Mouse (Mus musculus) heart, embryonic 10.5 days (tissue): Measurements from ENCODE around the gene Nr3c2. TPM values are rescaled to one million over a fixed set of nuclear protein-coding genes. Genes with fewer than 3 reads are reported as not detected.

ENCODE experiments used
- DNase-seq: peaks from one replicate; pipeline ENCODE4 v3.0.0-alpha.2; 2017; ENCODE audit warnings: low spot score
- H3K27ac ChIP-seq: fragments of 300-500 bp; sonication (generic); 2 replicates; pipeline ENCODE4 v1.5.1; 2016; ENCODE audit warnings: mild to moderate bottlenecking
- H3K27me3 ChIP-seq: fragments of 300-500 bp; sonication (generic); 2 replicates; pipeline ENCODE4 v1.6.1; 2016; ENCODE audit warnings: mild to moderate bottlenecking; ENCODE audit not compliant: poor library complexity, insufficient read depth, severe bottlenecking
- H3K36me3 ChIP-seq: fragments of 300-500 bp; sonication (generic); 2 replicates; pipeline ENCODE4 v1.6.1; 2016; ENCODE audit warnings: mild to moderate bottlenecking, moderate library complexity
- H3K4me1 ChIP-seq: fragments of 300-500 bp; sonication (generic); 2 replicates; pipeline ENCODE4 v1.6.1; 2016; ENCODE audit warnings: mild to moderate bottlenecking
- H3K4me3 ChIP-seq: fragments of 300-500 bp; sonication (generic); 2 replicates; pipeline ENCODE4 v1.5.1; 2016; ENCODE audit warnings: mild to moderate bottlenecking, moderate library complexity
- H3K9me3 ChIP-seq: fragments of 300-500 bp; sonication (generic); 2 replicates; pipeline ENCODE4 v1.6.1; 2016; ENCODE audit warnings: mild to moderate bottlenecking, moderate library complexity
- whole genome bisulfite sequencing: fragments of 180-500 bp; shearing (Covaris S2); methylation state at CpG from one replicate; pipeline ENCODE4 v1.1.7; 2016; 5-methylcytosine and 5-hydroxymethylcytosine counted together
- polyA plus RNA-seq: library from polyadenylated mRNA; unstranded; fragments of >200 nt; fragmentation: Nextera tagmentation; extraction: Ambion mirVana; gene quantifications from 2 replicates; pipeline ENCODE4 v1.2.1, GENCODE M21; 2016

Nr3c2 gene
- polyA plus RNA-seq, 1 experiment from 2014 or later: 0.99 TPM

DNA sequence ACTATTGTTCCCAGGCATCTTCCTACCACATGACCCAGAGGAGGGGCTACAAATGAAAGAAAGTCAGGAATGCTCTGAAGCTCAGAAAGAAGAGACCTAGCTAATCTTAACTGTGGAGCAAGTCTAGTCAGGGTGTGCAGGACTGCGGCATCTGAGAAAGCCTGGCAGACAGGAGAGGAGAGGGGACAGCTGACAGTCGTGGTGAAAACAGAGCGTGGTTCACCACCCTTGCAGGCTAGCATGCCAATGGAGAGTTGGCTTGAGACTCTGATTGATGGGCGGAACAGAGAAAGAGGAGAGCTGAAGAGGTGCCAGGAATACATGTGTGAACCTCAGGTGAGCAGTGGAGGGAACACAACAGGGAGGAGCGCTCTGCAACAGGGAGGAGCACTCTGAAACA is 85.6 kb downstream of the Nr3c2 start:
- 69% methylated on average over 5 of the region's 5 CpGs for WGBS
- Histone ChIP-seq H3K9me3 (no peaks in the 10 kb centered on the region), H3K27me3 (no peaks in the 10 kb centered on the region), H3K4me3 (no peak overlapping the region), H3K36me3 (no peaks in the 10 kb centered on the region), H3K4me1 (peaks cover 4% of the 10 kb centered on the region; the same call in 1 of the 2 replicates), H3K27ac (no peak overlapping the region)
- no peak for DNase-seq

DNA sequence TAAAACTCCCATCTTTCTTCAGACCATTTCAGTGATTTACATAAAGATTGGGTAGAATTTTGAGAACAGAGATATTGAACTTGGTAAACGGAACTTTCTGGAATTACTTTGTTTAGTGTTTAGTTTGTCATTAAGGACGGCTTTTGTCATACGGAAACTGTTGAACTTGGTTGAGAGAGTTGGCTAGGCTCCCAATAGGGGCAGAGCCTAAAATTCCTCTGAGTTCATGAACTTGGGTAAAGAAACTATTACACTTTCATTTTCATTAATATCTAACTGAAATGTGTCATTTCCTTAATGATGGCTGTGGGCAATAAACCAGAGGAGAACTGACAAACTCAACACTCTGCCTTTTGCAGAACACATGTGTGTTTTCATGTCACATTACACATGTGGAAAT is 88.6 kb downstream of the Nr3c2 start:
- WGBS: 81% methylated on average over 3 of the region's 3 CpGs
- H3K27ac ChIP-seq: no peak overlapping the region
- H3K36me3 ChIP-seq: no peaks in the 10 kb centered on the region
- H3K9me3 ChIP-seq: no peaks in the 10 kb centered on the region
- no peak overlapping the region for H3K4me3 ChIP-seq
- no peaks in the 10 kb centered on the region for H3K27me3 ChIP-seq
- no peak for DNase-seq
- peaks cover 4% of the 10 kb centered on the region; the same call in 1 of the 2 replicates for H3K4me1 ChIP-seq

DNA sequence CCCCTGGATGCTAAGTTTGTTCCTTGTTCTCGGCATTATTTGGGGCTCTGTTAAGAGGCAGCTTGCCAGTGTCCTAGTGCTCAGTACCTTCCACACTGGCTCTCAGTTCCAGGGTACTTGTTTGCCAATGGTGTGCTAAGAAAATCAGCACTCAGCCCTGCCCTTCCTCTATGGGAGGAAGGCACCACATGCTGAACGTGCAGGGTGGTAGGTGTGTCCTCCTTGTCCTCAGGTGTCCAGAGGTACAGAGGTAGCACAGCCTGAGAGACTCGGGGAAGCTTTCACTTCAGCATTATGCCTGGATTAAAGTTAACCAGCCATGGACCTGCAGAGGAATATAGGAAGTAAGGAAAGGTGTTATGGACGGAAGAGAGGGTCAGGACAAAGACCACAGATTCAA is 99.0 kb downstream of the Nr3c2 start:
- Histone ChIP-seq H3K4me1 (no peaks in the 10 kb centered on the region), H3K4me3 (no peak overlapping the region), H3K36me3 (no peaks in the 10 kb centered on the region), H3K27me3 (no peaks in the 10 kb centered on the region), H3K9me3 (no peaks in the 10 kb centered on the region), H3K27ac (no peak overlapping the region)
- no peak for DNase-seq
- 74% methylated on average over 4 of the region's 4 CpGs for WGBS

DNA sequence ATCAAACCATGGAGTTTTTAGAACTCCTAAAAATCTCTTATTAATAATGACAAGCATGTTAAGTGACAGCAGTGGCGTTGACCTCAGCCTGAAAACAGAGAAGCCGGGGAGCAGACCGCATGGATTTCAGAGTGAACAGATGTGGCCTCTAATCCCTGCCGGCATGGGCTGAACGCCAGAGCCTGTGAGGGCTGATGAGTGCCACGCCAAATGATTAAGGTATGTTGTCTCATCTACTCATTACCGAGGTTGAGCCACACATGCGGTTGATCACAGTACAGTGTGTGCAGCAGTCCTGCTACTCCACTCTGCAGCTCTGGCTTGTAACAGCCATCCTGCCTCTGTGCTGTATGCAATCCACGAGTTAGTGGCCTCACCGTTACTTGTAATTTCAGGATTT is 110.2 kb downstream of the Nr3c2 start:
- Histone ChIP-seq H3K4me1 (no peaks in the 10 kb centered on the region), H3K27ac (no peak overlapping the region), H3K27me3 (no peaks in the 10 kb centered on the region), H3K9me3 (no peaks in the 10 kb centered on the region), H3K36me3 (no peaks in the 10 kb centered on the region), H3K4me3 (no peak overlapping the region)
- no peak for DNase-seq
- WGBS: 79% methylated on average over 10 of the region's 10 CpGs

DNA sequence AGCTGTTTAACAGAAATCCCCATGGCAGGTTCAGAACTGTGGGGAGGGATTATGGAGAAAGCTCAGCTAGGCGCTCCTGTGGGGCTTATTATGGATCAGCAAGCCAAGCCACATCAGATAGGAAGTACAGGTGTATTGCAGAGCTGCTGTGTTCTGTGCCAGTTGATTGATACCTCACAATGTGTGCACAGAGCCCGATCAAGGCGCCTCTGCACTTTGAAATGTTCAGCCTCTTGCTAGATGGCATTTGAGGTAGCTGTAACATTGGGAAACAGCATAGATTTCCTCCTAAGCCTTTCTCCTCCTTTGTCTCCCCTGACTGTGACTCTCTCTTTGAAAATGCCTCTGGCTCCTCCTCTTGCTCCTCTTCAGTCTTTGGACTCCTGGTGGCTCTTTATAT is 112.7 kb downstream of the Nr3c2 start:
- no peaks in the 10 kb centered on the region for H3K4me1 ChIP-seq
- H3K27me3 ChIP-seq: no peaks in the 10 kb centered on the region
- H3K9me3 ChIP-seq: no peaks in the 10 kb centered on the region
- DNase-seq: no peak
- no peak overlapping the region for H3K27ac ChIP-seq
- WGBS: 73% methylated on average over 3 of the region's 3 CpGs
- H3K4me3 ChIP-seq: no peak overlapping the region
- H3K36me3 ChIP-seq: no peaks in the 10 kb centered on the region

DNA sequence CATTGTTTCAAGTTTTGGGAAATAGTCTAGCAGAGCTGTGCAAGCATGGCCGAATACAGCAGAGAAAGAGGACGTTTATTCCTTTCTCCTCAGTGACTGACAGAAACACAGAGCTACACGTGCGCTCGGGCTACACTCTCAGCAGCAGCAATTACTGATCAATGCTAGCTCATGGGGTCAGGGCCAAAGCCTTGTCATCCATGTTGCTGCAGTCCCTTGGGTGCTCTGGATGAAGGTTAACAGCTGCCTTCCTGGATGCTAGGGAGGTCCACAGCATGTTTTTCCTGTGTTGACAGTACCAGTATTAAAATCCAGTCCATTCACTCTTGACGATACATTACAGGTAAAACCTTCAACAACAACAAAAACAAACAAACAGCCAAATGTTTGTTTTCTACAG is 113.4 kb downstream of the Nr3c2 start:
- H3K36me3 ChIP-seq: no peaks in the 10 kb centered on the region
- H3K9me3 ChIP-seq: no peaks in the 10 kb centered on the region
- no peak overlapping the region for H3K4me3 ChIP-seq
- no peak for DNase-seq
- no peaks in the 10 kb centered on the region for H3K27me3 ChIP-seq
- no peak overlapping the region for H3K27ac ChIP-seq
- 80% methylated on average over 6 of the region's 6 CpGs for WGBS
- no peaks in the 10 kb centered on the region for H3K4me1 ChIP-seq

DNA sequence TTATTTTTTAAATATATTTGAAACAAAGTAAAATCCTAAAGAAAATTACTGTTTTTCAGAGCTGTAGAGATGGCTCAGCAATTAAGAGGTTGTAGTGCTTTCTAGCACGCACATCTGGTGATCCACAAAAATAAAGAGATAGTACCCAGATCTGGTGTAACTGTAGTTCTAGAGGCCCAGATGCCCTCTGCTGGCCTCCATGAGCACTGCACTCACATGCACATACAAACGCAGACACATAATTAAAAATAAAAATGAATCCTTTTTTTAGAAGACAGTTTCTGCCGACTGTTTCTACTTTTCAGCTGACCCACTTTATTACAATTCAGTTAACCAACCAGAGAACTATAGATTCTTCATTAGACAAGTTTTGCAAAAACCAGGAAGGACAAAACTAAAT is 117.5 kb downstream of the Nr3c2 start:
- no peaks in the 10 kb centered on the region for H3K36me3 ChIP-seq
- H3K4me3 ChIP-seq: no peak overlapping the region
- WGBS: 90% methylated on average over 3 of the region's 3 CpGs
- H3K27ac ChIP-seq: no peak overlapping the region
- H3K27me3 ChIP-seq: no peaks in the 10 kb centered on the region
- DNase-seq: no peak
- H3K9me3 ChIP-seq: no peaks in the 10 kb centered on the region
- H3K4me1 ChIP-seq: no peaks in the 10 kb centered on the region

DNA sequence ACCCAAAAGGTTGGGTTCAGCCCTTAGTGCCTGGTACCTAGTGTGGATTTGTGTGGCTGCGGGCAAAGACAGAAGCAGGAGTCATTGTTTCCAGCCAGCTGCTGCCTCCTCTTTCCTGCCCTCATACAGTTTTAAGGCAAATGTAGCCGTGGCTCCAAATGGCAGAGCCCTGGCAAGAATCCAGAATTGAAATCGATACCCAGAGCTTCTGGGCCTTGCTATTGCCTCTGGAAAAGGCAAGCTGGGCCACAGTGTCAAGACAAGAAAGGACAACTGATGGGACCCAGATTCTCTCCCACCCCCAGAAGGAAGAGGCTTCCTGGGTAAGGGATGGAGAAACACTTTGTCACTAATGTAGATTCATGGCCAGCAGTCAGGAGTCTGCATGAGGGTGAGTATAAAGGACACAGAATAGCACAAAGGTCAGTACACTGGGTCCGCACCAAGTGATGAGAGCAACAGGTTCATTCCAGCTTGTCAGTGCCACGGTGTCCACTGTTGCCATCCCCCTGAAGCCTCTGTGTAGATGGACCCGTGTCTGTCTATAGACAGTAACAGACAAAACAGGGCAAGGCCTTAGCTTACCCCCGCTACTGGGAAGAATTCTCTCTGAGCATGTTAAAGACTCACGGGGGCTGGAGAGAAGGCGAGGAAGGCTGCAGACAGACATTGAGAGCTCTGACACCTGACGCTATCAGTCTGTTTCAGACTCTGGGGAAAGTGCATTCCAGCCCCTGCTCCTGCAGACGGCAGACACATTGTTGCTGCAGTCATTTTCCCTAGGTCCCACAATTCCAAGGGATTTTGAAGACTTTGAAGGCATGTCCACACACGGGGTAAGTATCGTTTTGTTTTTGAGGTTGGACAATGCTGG is 124.8 kb downstream of the Nr3c2 start:
- Histone ChIP-seq H3K4me3 (no peak overlapping the region), H3K9me3 (no peaks in the 10 kb centered on the region), H3K36me3 (no peaks in the 10 kb centered on the region), H3K27ac (no peak overlapping the region), H3K4me1 (peaks cover 4% of the 10 kb centered on the region; the same call in 1 of the 2 replicates), H3K27me3 (no peaks in the 10 kb centered on the region)
- WGBS: 61% methylated on average over 13 of the region's 13 CpGs
- no peak for DNase-seq

DNA sequence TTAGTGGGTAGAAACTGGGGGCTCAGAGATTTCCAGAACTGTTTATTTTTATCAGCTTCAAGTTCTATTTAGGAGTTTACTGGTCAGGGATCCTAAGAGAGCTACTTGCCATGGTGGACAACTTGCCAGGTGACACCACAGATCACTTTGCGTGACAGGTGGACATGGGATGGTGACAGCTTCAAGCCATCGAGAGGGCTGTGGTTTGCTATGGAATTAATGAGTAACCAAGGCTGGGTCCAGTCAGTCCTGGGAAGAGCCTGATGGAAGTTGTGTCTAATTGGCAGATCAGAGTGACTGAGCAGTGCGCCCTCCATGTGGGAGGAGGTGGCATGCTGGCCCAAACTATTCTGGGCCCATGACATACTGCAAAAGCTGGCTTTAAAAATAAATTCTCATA is 132.0 kb downstream of the Nr3c2 start:
- Histone ChIP-seq H3K4me3 (no peak overlapping the region), H3K9me3 (no peaks in the 10 kb centered on the region), H3K27ac (no peak overlapping the region), H3K36me3 (no peaks in the 10 kb centered on the region), H3K27me3 (no peaks in the 10 kb centered on the region), H3K4me1 (no peaks in the 10 kb centered on the region)
- WGBS: 87% methylated on average over 3 of the region's 3 CpGs
- no peak for DNase-seq

DNA sequence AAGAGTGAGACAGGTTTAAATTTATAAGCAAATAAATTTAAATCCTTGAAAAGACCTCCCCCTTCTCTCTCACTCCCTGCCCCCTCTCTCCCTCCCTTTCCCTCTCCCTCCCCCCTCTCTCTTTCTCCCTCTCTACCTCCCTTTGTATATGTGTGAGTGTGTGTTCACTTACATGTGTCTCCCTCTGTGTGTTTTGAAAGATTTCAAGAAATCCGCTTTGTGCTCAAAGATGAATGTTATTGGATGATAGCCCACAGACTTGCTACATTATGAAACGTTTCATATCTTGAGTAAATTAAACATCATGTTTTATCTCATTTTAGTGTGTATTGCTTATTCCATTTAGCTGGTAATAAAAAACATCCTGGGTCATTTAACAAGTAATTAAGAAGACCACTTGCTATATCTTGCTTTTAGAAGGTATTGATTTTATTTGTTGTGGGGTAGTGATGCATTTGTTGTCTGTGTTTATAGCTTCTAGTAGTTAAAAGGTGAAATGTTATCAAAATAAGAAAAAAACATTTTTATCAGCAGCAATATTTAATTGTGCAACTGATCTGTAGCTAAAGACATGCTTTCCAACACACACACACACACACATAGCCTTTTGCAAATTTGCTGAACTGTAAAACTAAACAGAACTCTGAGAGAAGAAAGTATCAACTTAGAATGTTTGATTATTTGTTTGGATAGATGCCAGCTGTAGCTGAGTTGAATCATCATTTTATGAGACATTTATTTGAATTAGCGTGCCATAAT is 134.6 kb downstream of the Nr3c2 start:
- H3K27ac ChIP-seq: no peak overlapping the region
- no peak for DNase-seq
- H3K9me3 ChIP-seq: no peaks in the 10 kb centered on the region
- no peak overlapping the region for H3K4me3 ChIP-seq
- H3K27me3 ChIP-seq: no peaks in the 10 kb centered on the region
- 79% methylated on average over 3 of the region's 3 CpGs for WGBS
- H3K36me3 ChIP-seq: no peaks in the 10 kb centered on the region
- no peaks in the 10 kb centered on the region for H3K4me1 ChIP-seq

DNA sequence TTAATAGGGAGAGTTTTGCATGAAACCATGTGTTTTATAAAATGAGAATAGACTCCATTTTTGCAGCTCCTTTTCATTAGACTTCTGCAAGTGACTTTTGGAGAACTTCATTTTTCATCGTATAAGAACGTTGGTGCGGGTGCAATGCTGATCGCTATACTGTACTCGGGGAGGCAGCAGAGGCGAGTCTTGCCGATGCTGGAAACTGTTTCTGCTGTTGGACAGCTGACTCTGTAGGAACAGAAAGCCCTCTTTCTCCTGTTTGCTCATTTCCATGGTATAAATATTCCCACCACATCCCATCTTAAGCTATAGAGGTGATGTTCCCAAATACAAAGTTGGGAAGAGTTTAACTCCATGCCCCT is 135.2 kb downstream of the Nr3c2 start:
- WGBS: 89% methylated on average over 7 of the region's 7 CpGs
- DNase-seq: no peak
- Histone ChIP-seq H3K9me3 (no peaks in the 10 kb centered on the region), H3K4me1 (no peaks in the 10 kb centered on the region), H3K36me3 (no peaks in the 10 kb centered on the region), H3K27ac (no peak overlapping the region), H3K4me3 (no peak overlapping the region), H3K27me3 (no peaks in the 10 kb centered on the region)

DNA sequence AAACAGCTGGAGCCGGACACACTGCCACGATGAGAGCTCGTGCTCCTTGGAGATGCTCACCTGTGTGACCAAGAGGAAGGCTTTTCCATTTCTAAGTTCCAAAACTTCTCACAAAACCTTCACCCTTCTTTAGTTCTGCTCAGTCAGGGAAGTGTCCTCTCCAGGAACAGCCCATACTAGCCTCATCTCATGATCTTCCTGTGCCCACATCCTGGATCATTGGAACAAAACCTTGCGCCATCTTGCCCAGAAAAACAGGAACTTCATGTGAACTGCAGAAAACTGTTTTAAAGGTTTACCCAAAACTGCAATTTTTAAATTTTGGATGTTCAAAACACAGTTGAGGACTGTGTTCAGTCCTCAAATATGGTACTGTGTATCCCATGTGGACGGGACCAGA is 142.0 kb downstream of the Nr3c2 start:
- no peaks in the 10 kb centered on the region for H3K27me3 ChIP-seq
- 85% methylated on average over 5 of the region's 5 CpGs for WGBS
- H3K36me3 ChIP-seq: no peaks in the 10 kb centered on the region
- no peak for DNase-seq
- no peaks in the 10 kb centered on the region for H3K4me1 ChIP-seq
- H3K4me3 ChIP-seq: no peak overlapping the region
- H3K9me3 ChIP-seq: no peaks in the 10 kb centered on the region
- no peak overlapping the region for H3K27ac ChIP-seq

DNA sequence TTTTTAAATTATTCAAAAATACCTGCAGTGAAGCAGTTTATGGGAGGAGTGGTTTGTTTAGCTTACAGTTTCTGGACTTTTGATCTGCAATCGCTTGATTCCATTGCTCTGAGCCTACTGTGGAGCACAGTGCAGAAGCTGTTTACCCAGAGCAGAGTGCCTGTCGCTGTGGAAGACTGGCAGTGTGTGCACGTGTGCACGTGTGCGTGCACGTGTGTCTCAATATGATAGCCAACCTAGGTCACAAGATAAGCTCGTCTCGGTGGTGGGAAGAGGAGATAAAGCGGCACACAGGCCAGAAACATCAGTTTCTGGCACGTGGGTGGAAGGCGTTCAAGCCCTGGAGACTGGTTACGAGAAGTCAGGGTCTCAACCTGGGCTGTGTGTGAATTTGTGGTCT is 145.6 kb downstream of the Nr3c2 start:
- no peaks in the 10 kb centered on the region for H3K27me3 ChIP-seq
- no peak overlapping the region for H3K27ac ChIP-seq
- no peaks in the 10 kb centered on the region for H3K9me3 ChIP-seq
- H3K4me3 ChIP-seq: no peak overlapping the region
- no peaks in the 10 kb centered on the region for H3K4me1 ChIP-seq
- WGBS: 55% methylated on average over 12 of the region's 12 CpGs
- H3K36me3 ChIP-seq: no peaks in the 10 kb centered on the region
- DNase-seq: peak; percentile 82
